Mouse (Mus musculus) left cerebral cortex, postnatal 36 days (tissue): ENCODE data around the gene Sf3b1. TPM values are rescaled to one million over a fixed set of nuclear protein-coding genes. Genes with fewer than 3 reads are reported as not detected.
"Not testable (repeated sequence)": the region's sequence is repeated elsewhere in the genome, so short reads cannot be mapped to it uniquely, and the experiment has no call there.

Source experiments
- DNase-seq, 2 experiments: peaks; one replicate each; pipeline ENCODE4 v3.0.0; 2021 to 2022; ENCODE audit warnings: low spot score in 2 of 2, mixed read lengths in 1 of 2
- intact Hi-C: fragments of 180-260 bp; cut with DNase I; formaldehyde crosslinking; loops from one replicate; pipeline ENCODE4 v1.15.1; 2025
- total RNA-seq, 2 experiments: library from RNA; stranded (reverse); gene quantifications; 2 replicates each; pipeline ENCODE4 v1.2.3; 2021

Sf3b1 gene
- total RNA-seq, 2 experiments from 2014 or later = 131 to 167 TPM

DNA sequence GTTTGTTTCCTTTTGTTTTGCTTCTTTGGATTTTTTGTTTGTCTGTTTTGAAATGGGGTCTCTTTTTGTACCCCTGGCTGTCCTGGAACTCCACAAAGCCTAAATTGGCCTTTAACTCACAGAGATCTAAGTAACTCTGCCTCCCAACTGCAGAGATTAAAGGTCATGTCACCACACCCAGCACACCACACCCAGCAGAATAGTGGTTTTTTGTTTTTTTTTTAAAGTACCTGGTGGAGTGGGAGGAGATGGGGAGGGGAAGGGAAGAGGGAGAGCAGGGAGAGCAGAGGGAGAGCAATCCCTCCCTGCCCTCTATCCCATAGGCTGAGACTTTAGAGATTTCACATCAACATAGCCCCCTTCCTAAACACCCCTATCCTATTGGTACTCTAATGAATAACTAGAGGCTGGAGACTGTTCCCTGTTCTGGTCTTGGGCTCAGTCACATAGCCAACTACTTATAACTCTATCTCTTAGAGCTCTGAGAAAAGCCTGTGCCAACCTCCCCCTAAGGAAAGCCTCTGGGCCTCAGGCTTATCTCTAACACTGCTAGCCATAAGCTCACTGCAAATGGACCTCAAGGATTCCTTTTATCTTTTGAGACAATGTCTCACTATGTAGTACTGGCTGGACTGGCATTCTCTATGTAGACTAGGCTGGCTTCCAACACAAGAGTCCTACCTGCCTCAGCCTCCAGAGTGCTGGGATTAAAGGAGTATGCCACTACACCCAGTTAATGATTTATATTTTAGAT is 3.9 kb upstream of the Sf3b1 start:
- intact Hi-C loops = no loop called here
- no peak for DNase-seq

DNA sequence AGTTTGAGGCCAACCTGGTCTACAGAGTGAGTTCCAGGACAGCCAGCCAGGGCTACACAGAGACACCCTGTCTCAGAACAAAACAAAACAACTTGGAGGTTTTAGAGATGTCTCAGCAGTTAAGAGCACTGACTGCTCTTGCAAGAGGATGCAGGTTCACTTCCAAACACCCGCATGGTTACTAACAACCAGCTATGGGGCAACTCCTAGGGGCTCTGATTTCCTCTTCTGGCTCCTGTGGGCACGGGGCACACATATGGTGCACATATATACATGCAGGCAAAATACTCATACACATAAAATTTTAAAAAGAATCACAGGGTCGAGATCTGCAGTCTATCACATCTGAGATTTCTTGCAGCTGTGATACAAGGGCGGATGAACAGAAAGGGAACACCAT is 2.2 kb upstream of the Sf3b1 start:
- intact Hi-C loops = no loop called here
- no peak for DNase-seq

DNA sequence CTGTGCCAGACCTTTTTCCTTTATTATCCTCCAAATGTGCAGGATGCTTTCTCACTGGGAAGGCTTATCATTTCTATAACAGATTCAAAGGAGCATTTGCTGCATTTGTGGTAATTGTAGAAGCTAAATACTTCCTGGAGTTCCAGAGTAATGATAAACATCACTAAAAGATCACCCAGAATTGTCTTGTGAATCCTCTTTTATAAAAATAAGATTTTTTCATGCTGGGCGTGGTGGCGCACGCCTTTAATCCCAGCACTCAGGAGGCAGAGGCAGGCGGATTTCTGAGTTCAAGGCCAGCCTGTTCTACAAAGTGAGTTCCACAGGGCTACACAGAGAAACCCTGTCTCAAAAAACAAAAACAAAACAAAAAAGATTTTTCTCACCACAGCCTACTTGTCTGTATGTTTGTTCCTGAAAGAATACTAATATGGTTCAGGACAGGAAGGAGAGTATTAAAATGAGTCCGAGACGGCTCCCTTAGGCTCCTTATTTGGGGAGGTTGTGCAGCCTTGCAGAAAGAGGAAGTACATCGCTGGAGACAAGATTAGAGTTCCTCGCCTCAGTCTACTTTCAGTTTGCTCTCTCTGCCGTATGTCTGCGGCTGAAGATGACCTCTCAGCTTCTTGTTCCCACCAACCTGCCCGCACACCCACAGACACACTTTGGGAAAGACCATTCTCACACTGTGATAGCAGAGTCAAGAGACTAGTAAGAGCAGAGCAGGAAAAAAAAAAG is 1.4 kb upstream of the Sf3b1 start:
- intact Hi-C loops = no loop called here
- DNase-seq = no peak

DNA sequence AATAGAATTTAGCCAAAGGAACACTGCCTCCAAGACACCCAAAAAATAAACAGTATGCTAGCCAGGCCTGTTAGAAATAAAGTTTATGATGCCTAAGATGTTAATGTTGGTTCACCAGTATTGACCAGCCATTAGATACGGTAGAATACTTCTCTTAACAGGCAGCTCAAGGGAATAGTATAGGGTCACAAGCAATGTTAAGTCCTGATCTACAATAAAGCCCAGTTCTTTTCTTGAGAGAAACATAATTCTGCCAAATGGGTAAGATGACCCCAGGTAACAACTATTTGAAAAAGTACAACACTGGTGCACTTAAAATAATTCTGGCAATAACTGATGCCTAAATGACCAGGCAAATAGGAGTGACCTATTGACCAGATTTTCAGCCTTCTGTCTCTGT is 685 bp upstream of the Sf3b1 start:
- intact Hi-C loops = loop anchor here (1.0 kb wide), 2 partner anchors 24 to 60 kb away; partner anchors contain the start of genes Coq10b, Hspd1 and Hspe1
- DNase-seq = no peak

DNA sequence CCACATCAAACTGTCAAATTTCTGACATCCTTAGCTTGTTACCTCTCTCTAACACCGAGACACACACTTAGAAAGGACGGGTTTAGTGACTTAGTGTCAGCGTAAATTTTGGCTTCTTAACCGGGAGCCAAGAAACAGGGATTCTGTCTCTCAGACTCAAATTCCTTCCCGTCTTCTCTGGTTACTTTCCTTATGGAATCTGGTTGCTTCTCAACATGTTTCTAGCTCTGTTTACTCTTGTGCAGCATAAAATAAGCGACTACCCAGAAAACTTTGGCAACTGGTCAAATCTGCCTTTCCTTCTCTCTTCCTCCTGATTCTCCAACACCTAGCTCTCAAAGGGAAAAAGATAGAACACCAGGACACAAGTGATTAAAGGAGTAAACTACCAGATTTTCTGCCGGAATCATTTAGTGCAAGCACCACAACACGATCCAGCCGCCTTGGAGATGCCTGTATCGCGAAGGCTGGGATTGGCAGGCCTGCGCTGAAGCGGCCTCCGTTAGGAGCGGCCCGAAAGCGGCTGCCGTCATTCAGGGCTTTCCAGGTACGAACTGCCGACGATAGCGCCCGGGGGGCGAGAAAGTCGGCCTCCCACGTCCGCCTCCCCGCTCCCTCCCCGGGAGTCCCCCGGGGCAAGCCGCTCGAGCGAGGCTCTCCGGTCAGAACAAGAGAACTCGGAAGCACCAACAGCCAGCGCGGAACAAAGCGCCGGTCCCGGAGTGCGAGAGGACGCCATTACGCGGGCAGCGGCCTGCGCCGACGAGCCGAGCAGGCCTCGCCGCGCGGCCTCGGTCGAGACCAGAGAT is 633 bp downstream of the Sf3b1 start:
- no peak for DNase-seq
- intact Hi-C loops = loop anchor here (1.0 kb wide), 2 partner anchors 26 to 62 kb away; partner anchors contain the start of genes Coq10b, Hspd1 and Hspe1

DNA sequence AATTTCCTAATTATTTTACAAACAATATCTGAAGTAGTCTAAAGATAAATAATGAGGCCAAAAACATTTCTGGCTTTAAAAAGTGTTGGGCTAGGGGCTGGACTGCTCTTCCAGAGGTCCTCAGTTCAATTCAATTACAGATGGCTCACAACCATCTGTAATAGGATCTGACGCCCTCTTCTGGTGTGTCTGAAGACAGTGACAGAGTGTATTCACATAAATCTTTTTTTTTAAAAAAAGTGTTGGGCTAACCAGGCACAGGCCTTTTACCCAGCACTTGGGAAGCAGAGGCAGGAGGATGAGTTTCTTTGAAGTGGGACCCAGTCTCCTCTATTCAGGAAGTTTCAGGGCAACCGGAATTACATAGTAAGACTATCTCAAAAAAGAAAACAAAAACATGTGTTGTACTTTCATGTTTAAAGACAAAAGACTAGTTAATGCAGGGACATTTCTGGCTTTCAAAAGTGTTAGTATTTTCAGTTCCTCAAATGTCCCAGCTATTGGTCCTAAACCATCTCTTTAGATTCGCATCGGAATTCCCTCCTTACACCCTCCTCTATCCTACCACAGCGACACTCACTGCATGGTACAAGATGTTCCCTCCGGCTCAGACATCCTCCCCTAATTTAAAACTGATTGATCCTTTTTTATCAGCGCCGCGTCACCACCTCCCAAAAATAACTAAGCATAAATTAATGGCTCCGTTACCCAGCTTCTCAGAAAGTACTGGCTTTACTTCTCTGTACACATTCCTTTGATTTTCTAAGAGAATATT is 1.4 kb downstream of the Sf3b1 start:
- peak; percentile 6 to 13 for DNase-seq
- intact Hi-C loops = no loop called here

DNA sequence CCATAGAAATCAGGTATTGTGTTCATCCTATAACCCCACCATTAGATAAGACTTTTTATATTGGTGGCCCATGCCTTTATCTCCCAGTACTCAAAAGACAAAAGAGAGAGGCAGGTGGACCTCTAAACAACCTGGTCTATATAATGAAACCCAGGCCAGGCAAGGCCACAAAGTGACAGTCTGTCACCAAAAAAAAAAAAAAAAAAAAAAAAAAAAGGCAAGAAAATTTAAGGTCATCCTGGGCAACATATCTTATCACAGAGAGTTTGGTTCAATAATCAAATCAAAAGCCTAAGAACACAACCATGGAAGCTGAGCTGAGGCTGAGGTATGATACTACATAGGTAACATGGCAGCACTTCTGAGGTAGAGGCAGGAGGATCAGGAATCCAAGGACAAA is 5.4 kb downstream of the Sf3b1 start:
- intact Hi-C loops = no loop called here
- no peak for DNase-seq

DNA sequence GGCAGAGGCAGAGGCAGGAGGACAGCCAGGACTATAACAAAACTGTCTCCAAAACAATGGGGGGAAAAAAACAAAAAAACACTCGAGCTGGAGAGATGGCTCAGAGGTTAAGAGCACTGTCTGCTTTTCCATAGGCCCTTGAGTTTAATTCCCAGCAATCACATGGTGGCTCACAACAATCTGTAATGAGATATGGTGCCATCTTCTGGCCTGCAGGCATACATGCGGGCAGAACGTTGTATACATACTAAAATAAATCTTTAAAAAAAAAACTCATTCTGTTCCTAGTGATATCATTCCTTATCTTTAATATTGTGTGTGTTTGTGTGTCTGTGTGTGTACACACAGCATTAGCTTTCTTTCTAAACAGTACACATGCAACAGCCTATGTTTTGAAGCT is 14.8 kb downstream of the Sf3b1 start:
- intact Hi-C loops = no loop called here
- DNase-seq = no peak

DNA sequence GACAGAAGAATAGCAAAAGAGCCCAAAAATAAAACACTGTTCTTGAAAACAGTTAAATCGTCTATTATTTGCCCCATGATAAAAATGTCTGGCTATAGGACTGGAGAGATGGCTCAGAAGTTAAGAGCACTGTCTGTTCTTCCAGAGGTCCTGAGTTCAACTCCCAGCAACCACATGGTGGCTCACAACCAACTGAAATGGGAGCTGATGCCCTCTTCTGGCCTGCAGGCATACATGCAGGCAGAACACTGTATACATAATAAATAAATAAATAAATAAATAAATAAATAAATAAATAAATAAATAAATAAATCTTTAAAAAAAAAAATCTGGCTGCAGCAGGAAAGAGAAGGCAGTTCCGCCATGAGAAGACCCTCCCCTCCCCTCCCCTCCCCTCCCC is 19.0 kb downstream of the Sf3b1 start:
- DNase-seq = not testable (repeated sequence)
- intact Hi-C loops = loop anchor here (5.0 kb wide), 1 partner anchor 74 kb away; no protein-coding TSS in a partner anchor

DNA sequence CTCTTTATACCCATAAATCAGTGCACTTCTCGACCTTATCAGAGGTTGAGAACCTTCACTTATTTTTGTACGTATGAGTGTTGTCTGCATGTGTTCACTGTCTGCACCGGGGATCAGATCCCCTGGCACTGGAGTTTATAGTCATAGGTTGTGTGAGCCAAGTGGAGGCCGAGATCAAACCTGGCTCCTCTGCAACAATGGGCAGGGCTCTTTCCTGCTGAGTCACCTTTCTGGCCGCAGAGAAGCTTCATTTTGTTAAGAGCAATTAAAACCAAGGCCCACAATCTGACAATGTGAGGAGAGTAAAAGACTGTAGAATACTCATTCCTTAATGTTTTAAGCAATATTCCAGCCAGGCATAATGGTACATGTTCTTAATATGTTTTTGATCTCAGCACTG is 33.7 kb downstream of the Sf3b1 start:
- DNase-seq = no peak
- intact Hi-C loops = loop anchor here (10.0 kb wide), 1 partner anchor 459 kb away; no protein-coding TSS in a partner anchor

DNA sequence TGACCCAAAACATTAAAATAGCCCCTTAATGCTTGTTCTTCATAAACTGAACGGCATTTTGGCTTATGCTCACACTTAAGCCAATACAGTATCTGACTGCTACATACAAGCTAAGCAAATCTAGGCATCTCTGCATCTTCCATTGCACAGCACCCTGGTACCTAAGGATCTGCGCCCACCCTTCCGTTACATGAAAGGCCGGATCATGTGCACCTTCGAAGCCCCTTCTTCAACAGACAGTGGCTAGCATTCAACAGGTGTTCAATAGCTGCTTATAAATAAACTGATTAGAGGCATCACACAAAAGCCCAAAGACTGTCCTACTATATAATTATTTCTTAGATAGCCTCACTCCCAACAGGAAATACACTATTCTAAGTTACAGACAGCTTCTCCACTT is 41.0 kb downstream of the Sf3b1 start:
- intact Hi-C loops = no loop called here
- DNase-seq = no peak

DNA sequence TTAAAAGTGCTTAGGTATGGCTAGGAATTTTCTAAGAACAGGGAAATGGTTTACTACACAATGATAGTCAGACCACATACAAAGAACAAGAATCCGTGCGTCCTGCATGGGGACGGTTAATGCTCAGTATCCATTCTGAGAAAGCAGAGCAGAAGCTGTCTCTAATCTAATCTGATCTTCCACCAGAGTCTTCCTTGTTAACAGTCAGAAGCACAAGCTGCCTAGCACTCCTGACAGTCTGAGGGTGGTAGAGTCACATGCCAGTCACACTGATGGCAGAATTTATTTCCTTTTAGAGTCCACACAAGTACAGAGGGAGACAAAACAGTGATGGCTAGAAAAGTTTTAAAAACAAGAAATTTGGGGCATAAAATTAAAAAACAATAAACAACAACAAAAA is 41.5 kb downstream of the Sf3b1 start:
- no peak for DNase-seq

DNA sequence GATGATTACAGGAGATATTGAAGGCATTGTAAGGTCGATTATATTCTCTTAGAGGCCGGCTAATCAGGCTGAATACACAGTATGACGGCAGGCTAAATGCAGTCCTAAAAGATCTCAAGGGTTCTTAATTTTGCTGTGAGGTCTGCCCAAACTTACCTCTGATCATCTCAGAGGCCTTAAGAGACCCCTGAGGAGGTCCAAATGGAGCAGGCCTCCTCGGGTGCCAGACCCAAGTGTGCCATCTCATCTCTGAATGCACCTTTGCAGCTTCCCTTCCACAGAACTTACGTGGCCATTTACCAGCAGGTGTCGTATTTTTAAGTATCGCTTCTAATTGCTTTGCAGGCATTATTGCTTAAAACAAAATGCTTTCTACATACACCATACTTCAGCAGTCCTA is 43.1 kb downstream of the Sf3b1 start:
- intact Hi-C loops = loop anchor here (5.0 kb wide), 1 partner anchor 152 kb away; no protein-coding TSS in a partner anchor
- DNase-seq = no peak

More for the DNA sequence above, 41.5 kb downstream of the Sf3b1 start:
- intact Hi-C loops = no loop called here

DNA sequence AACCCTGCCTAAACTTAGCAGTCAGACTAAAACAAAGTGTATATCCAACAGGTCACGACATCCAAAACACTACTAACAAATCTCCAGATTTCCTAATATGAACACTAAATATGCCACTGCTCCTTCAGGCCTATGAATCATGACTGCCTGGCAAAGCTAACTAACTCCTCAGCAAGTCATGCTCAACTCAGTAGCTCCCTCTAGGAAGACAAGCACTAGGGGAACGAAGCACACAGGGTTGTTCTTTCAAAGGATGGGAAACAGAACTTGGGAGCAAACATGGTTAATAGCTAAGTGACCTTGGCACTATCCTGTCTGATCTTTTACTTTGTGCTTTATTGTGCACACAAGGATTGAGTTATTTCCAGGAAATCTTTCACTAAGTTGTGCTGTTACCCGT is 43.9 kb downstream of the Sf3b1 start:
- DNase-seq = no peak
- intact Hi-C loops = loop anchor here (5.0 kb wide), 1 partner anchor 151 kb away; no protein-coding TSS in a partner anchor

DNA sequence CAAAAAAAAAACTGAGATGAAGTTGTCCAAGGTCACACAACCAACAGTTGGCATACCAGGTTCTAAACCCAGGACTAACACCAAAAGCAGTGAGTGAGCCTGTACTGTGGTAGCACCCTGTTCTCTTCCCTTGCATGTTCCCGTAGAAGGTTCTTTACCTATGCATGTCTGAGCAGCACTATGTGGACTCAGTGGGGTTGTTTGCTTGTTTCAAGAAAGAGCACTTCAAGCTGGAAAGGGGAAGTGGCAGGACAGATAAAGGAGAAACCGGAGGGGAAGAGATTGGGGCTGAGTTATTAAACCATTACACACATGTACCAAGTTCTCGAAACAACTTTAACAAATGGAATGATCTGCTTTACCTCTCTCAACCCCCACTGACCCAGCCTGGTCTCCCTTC is 44.6 kb downstream of the Sf3b1 start:
- intact Hi-C loops = loop anchor here (5.0 kb wide), 1 partner anchor 150 kb away; no protein-coding TSS in a partner anchor
- DNase-seq = no peak

DNA sequence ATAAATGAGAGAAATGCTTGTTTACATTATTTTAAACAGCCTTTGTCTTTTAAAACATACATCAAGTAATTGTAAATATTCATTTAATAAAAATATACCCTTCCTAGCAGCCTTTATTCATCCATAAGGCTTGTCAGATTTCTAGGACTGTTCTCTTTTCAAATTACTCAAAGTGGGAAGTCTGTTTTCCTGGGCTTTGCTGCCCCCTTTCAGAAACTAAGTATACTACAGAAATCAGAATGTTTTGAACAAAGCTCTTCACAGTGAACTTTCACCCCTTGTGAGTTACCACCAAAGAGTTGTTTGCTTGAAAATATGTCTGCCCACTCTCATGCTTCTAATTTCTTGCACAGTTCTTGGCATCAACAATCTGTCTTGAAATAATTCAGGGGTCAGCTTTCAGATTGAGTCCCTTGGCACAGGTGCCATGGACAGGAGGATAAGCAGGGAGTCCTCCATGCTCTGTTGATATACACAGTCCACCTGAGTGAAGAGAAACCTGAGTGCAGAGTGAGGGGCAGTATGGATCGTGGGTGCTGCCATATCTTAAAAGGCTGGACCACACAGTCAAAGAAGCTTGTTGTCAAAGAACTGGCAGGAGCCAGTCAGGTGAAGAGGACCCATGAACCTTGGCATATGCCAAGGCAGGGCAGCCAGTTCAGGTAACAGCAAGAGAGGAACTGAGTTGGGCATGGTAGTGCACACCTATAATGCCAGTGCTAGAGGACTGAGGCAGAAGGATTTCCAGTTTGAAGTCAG is 47.9 kb downstream of the Sf3b1 start:
- no peak for DNase-seq
- intact Hi-C loops = loop anchor here (5.0 kb wide), 1 partner anchor 312 kb away; no protein-coding TSS in a partner anchor

DNA sequence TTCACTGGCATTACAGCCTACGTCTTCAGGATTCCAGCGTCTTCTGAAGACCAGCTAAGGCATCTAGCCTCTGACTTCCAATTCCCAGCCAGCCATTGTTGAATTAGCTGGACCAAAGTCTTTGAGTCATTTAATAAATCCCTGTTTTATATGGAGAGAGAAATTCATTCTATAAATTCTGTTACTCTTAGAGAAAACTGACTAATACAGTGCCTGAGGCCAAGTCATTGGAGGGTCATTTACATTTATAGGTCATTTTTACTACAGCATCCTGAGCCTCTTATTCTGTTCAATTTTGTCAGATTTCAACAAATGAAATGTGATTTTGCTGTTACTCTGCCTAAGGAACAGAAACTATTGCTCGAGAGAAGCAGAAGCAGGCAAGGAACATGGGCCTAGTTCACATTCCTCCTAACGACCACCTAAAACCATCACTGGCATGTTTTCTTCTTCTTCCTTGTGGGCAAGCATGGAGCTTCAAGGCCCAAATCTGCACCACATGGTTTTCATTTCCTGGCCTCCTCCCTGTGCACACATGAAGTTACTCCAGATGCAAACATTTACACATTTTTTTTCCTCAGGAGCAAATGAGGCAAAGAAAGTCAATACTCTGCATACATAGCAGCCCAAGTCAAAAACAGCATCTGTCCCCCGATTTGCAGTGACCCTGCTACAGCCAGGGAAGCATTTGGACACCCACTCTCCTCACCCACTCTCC is 55.4 kb downstream of the Sf3b1 start:
- DNase-seq = no peak
- intact Hi-C loops = no loop called here

DNA sequence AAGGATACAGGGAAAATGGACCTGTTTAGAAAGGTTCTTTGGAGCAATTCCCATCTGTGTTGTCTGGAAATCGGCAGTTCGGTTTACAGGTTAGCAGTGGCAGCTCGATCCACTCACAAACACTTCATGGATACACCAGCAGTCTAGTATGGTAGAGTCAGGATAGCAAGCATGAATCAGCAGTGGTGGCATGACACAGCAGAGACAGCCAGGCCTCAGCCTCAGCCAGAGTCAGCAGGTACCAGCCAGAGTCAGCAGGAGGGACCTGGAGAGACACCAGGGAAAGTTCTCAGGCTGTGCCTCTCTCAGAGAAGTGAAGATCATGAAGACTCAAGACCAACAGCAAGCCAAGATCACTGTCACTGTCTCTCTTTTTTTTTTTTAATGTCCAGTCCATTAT is 60.4 kb downstream of the Sf3b1 start:
- intact Hi-C loops = loop anchor here (10.0 kb wide), 1 partner anchor 212 kb away; no protein-coding TSS in a partner anchor
- DNase-seq = no peak
